Mouse (Mus musculus): ENCODE measurements around the gene Tmem161a. TPM values are rescaled to one million over a fixed set of nuclear protein-coding genes. Genes with fewer than 3 reads are reported as not detected.
A peak's percentile ranks its signal among the peaks of the same experiment; 100 is the strongest.

Gene Tmem161a
- total and polyA plus RNA-seq, 3 experiments = 48.5 to 73.6 (median 65.0) TPM

- Histone ChIP-seq H3K9ac (ENCODE audit: insufficient read depth, low read depth) (peak overlapping the region; percentile 92), H3K4me3 (replicated peaks in 1 of 3; ENCODE audit: low read depth in 2 of 3, low read length in 2 of 3, poor library complexity in 1 of 3) (peak overlapping the region; percentile 66 to 90 (median 68)), H3K27me3 (replicated peaks) (no peaks in the 10 kb centered on the region), H3K4me2 (ENCODE audit: insufficient read depth, low read depth, poor library complexity, severe bottlenecking) (peak overlapping the region; percentile 64), H3K27ac (ENCODE audit: insufficient read depth, low read depth) (peak overlapping the region; percentile 76), H3K9me3 (replicated peaks; ENCODE audit: low read length) (peaks cover 5% of the 10 kb centered on the region), H3K79me2 (replicated peaks; ENCODE audit: control insufficient read depth, extremely low read depth, insufficient read depth, poor library complexity, severe bottlenecking) (peaks cover 51% of the 10 kb centered on the region), H3K4me1 (ENCODE audit: control insufficient read depth in 1 of 2, insufficient read depth in 2 of 2) (peaks cover 41 to 59% of the 10 kb centered on the region in 2 experiments), H3K36me3 (replicated peaks in 1 of 2; ENCODE audit: control insufficient read depth in 1 of 2, insufficient read depth in 1 of 2, low read length in 1 of 2) (peaks cover 25 to 31% of the 10 kb centered on the region in 2 experiments)
- in situ Hi-C loops (cut with MboI; ENCODE audit: low pct_ligation_motif_present, low pct_unique_long_range_greater_than_20kb, low sequenced_read_pairs) = no loop called here
- dilution Hi-C loops (cut with MboI; ENCODE audit: extremely low pct_ligation_motif_present, extremely low pct_unique_long_range_greater_than_20kb, low sequenced_read_pairs) = no loop called here
- TF ChIP-seq UBTF (IDR thresholded peaks at IDR 0.05; ENCODE audit: low read depth, low read length) = no peak
- TF ChIP-seq RCOR1 (conservative IDR thresholded peaks at IDR 0.05; ENCODE audit: low read depth, low read length) = no peak
- TF ChIP-seq MXI1 (IDR thresholded peaks at IDR 0.05; ENCODE audit: low read depth, low read length) = peak; percentile 80
- peak; percentile 28; the same call in 1 of the 2 replicates for TF ChIP-seq HCFC1 (IDR thresholded peaks at IDR 0.05; ENCODE audit: low read depth, low read length)
- TF ChIP-seq SMC3 (IDR thresholded peaks at IDR 0.05; ENCODE audit: low read depth, low read length) = no peak
- no peak for TF ChIP-seq EP300 (IDR thresholded peaks at IDR 0.05; ENCODE audit: low read length)
- TF ChIP-seq JUND (conservative IDR thresholded peaks at IDR 0.05; ENCODE audit: low read depth, low read length) = no peak
- no peak for TF ChIP-seq PAX5 (IDR thresholded peaks at IDR 0.05; ENCODE audit: low read length)
- TF ChIP-seq CTCF (conservative IDR thresholded peaks at IDR 0.05 in 1 of 2, IDR thresholded peaks at IDR 0.05 in 1 of 2; ENCODE audit: low read depth in 2 of 2, low read length in 2 of 2) = no peak
- peak; percentile 99 for TF ChIP-seq NELFE (IDR thresholded peaks at IDR 0.05; ENCODE audit: low read depth, low read length)
- TF ChIP-seq E2F4 (IDR thresholded peaks at IDR 0.05; ENCODE audit: insufficient replicate concordance, low read depth, low read length) = peak; percentile 94; the same call in 1 of the 2 replicates
- 0 out of 2 replicates have a peak, but pooled peaks have one; percentile 51 for TF ChIP-seq CHD1 (IDR thresholded peaks at IDR 0.05; ENCODE audit: low read depth, low read length)
- TF ChIP-seq CHD2 (IDR thresholded peaks at IDR 0.05; ENCODE audit: low read length) = peak; percentile 32; the same call in 1 of the 2 replicates
- peak; percentile 94 for TF ChIP-seq TBP (conservative IDR thresholded peaks at IDR 0.05; ENCODE audit: low read depth, low read length)
- no peak for TF ChIP-seq GABPA (IDR thresholded peaks at IDR 0.05; ENCODE audit: insufficient replicate concordance, low read depth, low read length)
- TF ChIP-seq IRF4 (IDR thresholded peaks at IDR 0.05; ENCODE audit: low read depth, low read length) = peak; percentile 72
- peak; percentile 46; the same call in 1 of the 2 replicates for TF ChIP-seq ETS1 (conservative IDR thresholded peaks at IDR 0.05; ENCODE audit: low read depth, low read length)
- TF ChIP-seq MAZ (IDR thresholded peaks at IDR 0.05; ENCODE audit: low read depth, low read length) = peak; percentile 49; the same call in 1 of the 2 replicates
- 0 out of 2 replicates have a peak, but pooled peaks have one; percentile 36 for TF ChIP-seq MYC (IDR thresholded peaks at IDR 0.05; ENCODE audit: low read depth, low read length)
- TF ChIP-seq TCF12 (IDR thresholded peaks at IDR 0.05; ENCODE audit: low read depth, low read length) = peak; percentile 98
- TF ChIP-seq SIN3A (IDR thresholded peaks at IDR 0.05; ENCODE audit: low read length) = peak; percentile 63
- peak; percentile 55 for TF ChIP-seq MAX (IDR thresholded peaks at IDR 0.05; ENCODE audit: low read length)
- no peak for TF ChIP-seq MAFK (IDR thresholded peaks at IDR 0.05; ENCODE audit: insufficient replicate concordance, low read length)
- peak; percentile 99 for TF ChIP-seq ZMIZ1 (IDR thresholded peaks at IDR 0.05; ENCODE audit: low read depth, low read length)
- TF ChIP-seq POLR2A (IDR thresholded peaks at IDR 0.05; ENCODE audit: low read depth, low read length) = peak; percentile 99
- TF ChIP-seq KAT2A (IDR thresholded peaks at IDR 0.05; ENCODE audit: insufficient replicate concordance, low read length) = 0 out of 2 replicates have a peak, but pooled peaks have one; percentile 30
- no peak for TF ChIP-seq ZC3H11A (IDR thresholded peaks at IDR 0.05; ENCODE audit: low read depth, low read length)
- TF ChIP-seq BHLHE40 (IDR thresholded peaks at IDR 0.05; ENCODE audit: low read depth, low read length) = no peak
- peak; percentile 74 for TF ChIP-seq NRF1 (IDR thresholded peaks at IDR 0.05; ENCODE audit: low read depth, low read length)
- TF ChIP-seq ZNF384 (IDR thresholded peaks at IDR 0.05; ENCODE audit: low read depth, low read length) = no peak
- TF ChIP-seq ZKSCAN1 (IDR thresholded peaks at IDR 0.05; ENCODE audit: borderline replicate concordance, low read depth, low read length) = no peak
- TF ChIP-seq ELF1 (IDR thresholded peaks at IDR 0.05; ENCODE audit: low read depth, low read length) = 0 out of 2 replicates have a peak, but pooled peaks have one; percentile 45
- TF ChIP-seq POLR2AphosphoS2 (IDR thresholded peaks at IDR 0.05; ENCODE audit: low read depth, low read length) = peak; percentile 96; the same call in 1 of the 2 replicates
- TF ChIP-seq USF2 (conservative IDR thresholded peaks at IDR 0.05; ENCODE audit: low read depth, low read length) = no peak
- TF ChIP-seq JUN (IDR thresholded peaks at IDR 0.05; ENCODE audit: insufficient read depth, low read depth, low read length) = no peak
- peak; percentile 60; the same call in 1 of the 2 replicates for TF ChIP-seq MEF2A (IDR thresholded peaks at IDR 0.05; ENCODE audit: borderline replicate concordance, low read depth, low read length)
- no peak for TF ChIP-seq RAD21 (IDR thresholded peaks at IDR 0.05; ENCODE audit: low read depth, low read length)
- TF ChIP-seq USF1 (IDR thresholded peaks at IDR 0.05; ENCODE audit: low read depth, low read length) = no peak
- peak; percentile 96 for DNase-seq (ENCODE audit: extremely low read depth)
Measured at GRCm38 (mm10) chr8:70152537-70153257, 19.5 kb upstream of the Tmem161a start.
